Mouse (Mus musculus): ENCODE measurements around the gene Exosc10. TPM values are rescaled to one million over a fixed set of nuclear protein-coding genes. Genes with fewer than 3 reads are reported as not detected.

Exosc10 gene
- polyA plus RNA-seq, 1 experiment from 2014 or later, result 107 TPM

DNA sequence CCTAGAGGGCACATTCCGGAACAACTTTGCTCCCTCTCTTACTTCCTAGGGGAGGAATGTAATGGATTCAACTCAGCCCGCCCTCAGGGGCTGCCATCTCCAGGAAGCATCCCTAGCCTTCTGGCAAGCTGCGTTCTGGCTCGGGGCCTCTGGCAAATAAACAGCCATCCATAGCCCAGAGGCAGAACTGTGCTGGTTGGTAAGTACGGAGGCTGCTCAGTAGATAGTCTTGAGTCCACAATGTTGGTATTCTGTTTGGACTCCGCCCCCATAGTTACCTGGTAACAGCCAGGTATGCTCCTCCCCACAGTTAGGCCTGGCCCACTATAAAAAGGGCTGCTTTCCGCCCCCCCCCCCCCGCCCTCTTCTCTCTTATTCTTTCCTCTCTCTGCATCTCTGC is 31.3 kb downstream of the Exosc10 start:
- H3K27me3 ChIP-seq (replicated peaks; ENCODE audit: control insufficient read depth, insufficient read depth, low read length), result no peaks in the 10 kb centered on the region
- ATAC-seq, result no peak
- H3K27ac ChIP-seq (ENCODE audit: low read length), result no peak overlapping the region

DNA sequence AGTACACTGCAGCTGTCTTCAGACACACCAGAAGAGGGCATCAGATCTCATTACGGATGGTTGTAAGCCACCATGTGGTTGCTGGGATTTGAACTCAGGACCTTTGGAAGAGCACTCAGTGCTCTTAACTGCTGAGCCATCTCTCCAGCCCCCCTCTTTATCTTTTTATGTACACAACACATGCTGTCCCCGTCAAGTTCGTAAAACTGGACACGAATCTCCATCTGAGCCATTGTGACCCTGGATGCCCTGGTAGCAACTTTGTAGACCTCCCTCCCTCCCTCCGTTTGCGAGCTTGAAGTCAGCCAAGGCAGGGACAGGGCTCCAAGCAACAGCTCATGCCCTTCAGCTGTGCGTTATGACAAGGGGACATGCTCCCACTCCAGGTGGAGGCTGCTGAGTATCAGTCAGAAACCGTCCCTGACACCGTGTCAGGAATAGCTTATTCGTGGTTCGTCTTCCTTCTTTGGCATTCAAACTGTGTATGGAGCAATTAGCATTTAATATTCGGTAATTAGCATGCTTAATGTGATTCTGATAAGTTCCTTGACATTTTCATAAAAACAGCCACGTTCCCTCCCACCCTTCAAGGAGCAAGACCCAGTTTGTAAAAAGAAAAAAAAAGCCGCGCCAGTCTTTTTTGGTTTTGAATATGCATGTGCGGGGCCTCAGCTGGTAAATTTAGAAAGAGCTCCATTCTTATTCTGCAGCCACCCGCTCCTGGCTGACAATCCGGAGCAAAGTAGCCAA is 32.4 kb downstream of the Exosc10 start:
- peak; percentile 29 for ATAC-seq
- Histone ChIP-seq H3K27me3 (replicated peaks; ENCODE audit: control insufficient read depth, insufficient read depth, low read length) (no peaks in the 10 kb centered on the region), H3K27ac (ENCODE audit: low read length) (peak overlapping the region; percentile 88), H3K36me3 (ENCODE audit: control insufficient read depth, insufficient read depth) (peaks cover 11% of the 10 kb centered on the region), H3K9ac (replicated peaks; ENCODE audit: low read depth, low read length) (peak overlapping the region; percentile 55), H3K4me1 (replicated peaks; ENCODE audit: control insufficient read depth, insufficient read depth, low read length) (peaks cover 25% of the 10 kb centered on the region), H3K4me3 (replicated peaks; ENCODE audit: low read length) (peak overlapping the region; percentile 93), H3K9me3 (ENCODE audit: control insufficient read depth, low read length) (no peaks in the 10 kb centered on the region), H3K4me2 (ENCODE audit: low read length) (peak overlapping the region; percentile 73)
- WGBS, result 3% methylated on average over 18 of the region's 18 CpGs

More for the DNA sequence above, 31.3 kb downstream of the Exosc10 start:
- Histone ChIP-seq H3K36me3 (ENCODE audit: control insufficient read depth, insufficient read depth) (peaks cover 2% of the 10 kb centered on the region; the same call in 1 of the 2 replicates), H3K9ac (replicated peaks; ENCODE audit: low read depth, low read length) (no peak overlapping the region), H3K4me1 (replicated peaks; ENCODE audit: control insufficient read depth, insufficient read depth, low read length) (peaks cover 25% of the 10 kb centered on the region), H3K4me3 (replicated peaks; ENCODE audit: low read length) (no peak overlapping the region), H3K9me3 (ENCODE audit: control insufficient read depth, low read length) (no peaks in the 10 kb centered on the region), H3K4me2 (ENCODE audit: low read length) (no peak overlapping the region)
- 54% methylated on average over 6 of the region's 8 CpGs for WGBS

DNA sequence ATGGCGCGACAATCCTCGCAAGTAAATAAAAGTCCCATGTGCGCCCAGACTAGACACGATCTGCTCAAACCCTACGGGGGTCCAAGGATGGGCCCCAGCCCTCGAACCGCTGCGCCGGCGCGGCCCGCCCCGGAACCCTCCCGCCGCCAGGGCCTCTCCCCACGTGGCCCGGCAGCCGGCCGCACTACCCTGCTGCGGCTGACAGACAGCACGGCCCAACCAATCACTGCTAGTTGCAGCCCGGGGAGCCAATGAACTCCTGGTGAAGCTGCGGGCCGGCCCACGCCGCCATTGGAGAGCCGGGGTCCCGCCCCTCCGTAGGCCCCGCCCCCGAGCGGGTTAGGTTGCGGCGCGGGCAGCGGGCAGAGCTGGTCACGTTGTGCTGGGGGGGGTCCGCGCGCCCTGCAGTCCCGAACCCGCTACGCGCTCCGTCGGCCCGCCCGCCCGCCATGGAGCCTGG is 33.0 kb downstream of the Exosc10 start, which contains the start of gene Srm:
Srm (plus strand) TSS at position 333 of the 460 bp plus-strand sequence.
- H3K27me3 ChIP-seq (replicated peaks; ENCODE audit: control insufficient read depth, insufficient read depth, low read length), result no peaks in the 10 kb centered on the region
- H3K4me3 ChIP-seq (replicated peaks; ENCODE audit: low read length), result peak within 1 kb of the TSS; percentile 93
- H3K36me3 ChIP-seq (ENCODE audit: control insufficient read depth, insufficient read depth), result peaks cover 11% of the 10 kb centered on the region
- H3K4me2 ChIP-seq (ENCODE audit: low read length), result peak within 1 kb of the TSS; percentile 73
- peaks cover 25% of the 10 kb centered on the region for H3K4me1 ChIP-seq (replicated peaks; ENCODE audit: control insufficient read depth, insufficient read depth, low read length)
- WGBS, result under 1% methylated on average over 46 of the region's 50 CpGs
- peak; percentile 99 for ATAC-seq
- peak within 1 kb of the TSS; percentile 80 for H3K9ac ChIP-seq (replicated peaks; ENCODE audit: low read depth, low read length)
- H3K27ac ChIP-seq (ENCODE audit: low read length), result peak within 1 kb of the TSS; percentile 88
- no peaks in the 10 kb centered on the region for H3K9me3 ChIP-seq (ENCODE audit: control insufficient read depth, low read length)

DNA sequence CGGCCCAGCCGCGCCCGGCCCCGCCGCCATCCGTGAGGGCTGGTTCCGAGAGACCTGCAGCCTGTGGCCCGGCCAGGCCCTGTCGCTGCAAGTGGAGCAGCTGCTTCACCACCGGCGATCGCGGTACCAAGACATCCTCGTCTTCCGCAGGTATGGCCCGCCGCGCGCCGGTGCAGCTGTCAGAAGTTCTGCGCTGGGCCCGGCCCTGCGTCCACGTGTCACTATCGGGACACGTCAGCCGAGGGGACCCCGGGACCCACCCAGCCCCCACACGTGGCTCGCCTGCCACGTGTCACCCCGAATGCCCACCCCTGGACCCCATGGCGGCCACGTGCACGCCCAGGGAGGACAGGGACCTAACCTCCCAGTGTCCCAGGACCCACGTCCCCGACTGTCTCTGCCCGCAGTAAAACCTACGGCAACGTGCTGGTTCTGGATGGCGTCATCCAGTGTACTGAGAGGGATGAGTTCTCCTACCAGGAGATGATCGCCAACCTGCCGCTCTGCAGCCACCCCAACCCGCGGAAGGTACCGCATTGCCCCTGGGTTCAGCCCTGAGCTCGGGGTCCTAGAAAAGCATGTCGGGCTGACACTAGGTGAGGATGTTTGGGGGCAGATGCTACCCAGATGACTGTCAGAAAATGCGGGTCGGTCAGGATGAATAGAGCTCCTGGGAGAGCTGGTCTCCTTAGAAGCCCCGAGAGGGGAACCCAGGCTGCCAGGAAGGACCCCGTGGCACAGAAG is 33.6 kb downstream of the Exosc10 start:
- Histone ChIP-seq H3K4me1 (replicated peaks; ENCODE audit: control insufficient read depth, insufficient read depth, low read length) (peaks cover 25% of the 10 kb centered on the region), H3K27me3 (replicated peaks; ENCODE audit: control insufficient read depth, insufficient read depth, low read length) (no peaks in the 10 kb centered on the region), H3K9me3 (ENCODE audit: control insufficient read depth, low read length) (no peaks in the 10 kb centered on the region), H3K4me2 (ENCODE audit: low read length) (peak overlapping the region; percentile 73), H3K9ac (replicated peaks; ENCODE audit: low read depth, low read length) (peak overlapping the region; percentile 80), H3K36me3 (ENCODE audit: control insufficient read depth, insufficient read depth) (peaks cover 11% of the 10 kb centered on the region), H3K4me3 (replicated peaks; ENCODE audit: low read length) (peak overlapping the region; percentile 93), H3K27ac (ENCODE audit: low read length) (peak overlapping the region; percentile 74)
- peak; percentile 21 for ATAC-seq
- WGBS, result under 1% methylated on average over 52 of the region's 53 CpGs

DNA sequence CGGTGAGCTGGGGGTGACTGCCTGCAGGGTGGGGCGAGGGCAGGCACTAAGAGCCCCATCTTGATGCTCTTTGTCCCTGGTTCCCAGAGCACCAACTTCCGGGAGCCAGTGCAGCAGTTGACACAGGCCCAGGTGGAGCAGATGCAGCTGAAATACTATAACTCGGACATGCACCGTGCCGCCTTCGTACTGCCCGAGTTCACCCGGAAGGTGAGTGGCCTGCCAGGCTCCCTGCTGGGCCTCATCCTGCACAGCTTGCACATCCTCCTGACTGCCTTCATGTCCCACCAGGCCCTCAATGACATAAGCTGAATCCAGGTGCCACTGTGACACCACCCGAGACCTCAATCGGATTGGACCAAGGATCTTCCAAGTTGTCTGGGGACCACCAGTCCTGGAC is 35.8 kb downstream of the Exosc10 start:
- Histone ChIP-seq H3K4me2 (ENCODE audit: low read length) (no peak overlapping the region), H3K27me3 (replicated peaks; ENCODE audit: control insufficient read depth, insufficient read depth, low read length) (no peaks in the 10 kb centered on the region), H3K4me3 (replicated peaks; ENCODE audit: low read length) (no peak overlapping the region), H3K4me1 (replicated peaks; ENCODE audit: control insufficient read depth, insufficient read depth, low read length) (peaks cover 23% of the 10 kb centered on the region), H3K36me3 (ENCODE audit: control insufficient read depth, insufficient read depth) (peaks cover 11% of the 10 kb centered on the region), H3K9ac (replicated peaks; ENCODE audit: low read depth, low read length) (no peak overlapping the region), H3K27ac (ENCODE audit: low read length) (no peak overlapping the region), H3K9me3 (ENCODE audit: control insufficient read depth, low read length) (no peaks in the 10 kb centered on the region)
- no peak for ATAC-seq
- 95% methylated on average over 11 of the region's 11 CpGs for WGBS

DNA sequence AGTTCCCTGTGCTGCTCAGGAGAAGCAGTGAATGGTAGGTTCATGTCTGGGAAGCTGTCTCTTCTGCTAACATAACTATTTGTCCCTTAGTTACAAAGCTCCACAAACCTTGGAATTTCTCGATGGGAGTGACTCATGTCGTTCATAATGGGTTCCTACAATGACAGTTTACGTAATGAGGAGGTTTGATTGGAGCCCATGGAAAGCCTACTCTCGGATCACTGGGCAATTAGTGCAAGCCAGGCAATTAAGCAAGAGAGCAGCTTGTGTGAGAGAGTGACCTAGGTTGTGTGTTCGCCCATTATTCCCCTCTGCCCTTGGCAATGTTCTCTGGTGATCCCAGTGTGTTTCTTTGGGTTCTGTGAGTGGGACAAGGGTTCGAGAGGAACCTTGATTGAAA is 37.7 kb downstream of the Exosc10 start:
- 38% methylated on average over 6 of the region's 6 CpGs for WGBS
- no peak for ATAC-seq
- Histone ChIP-seq H3K4me1 (replicated peaks; ENCODE audit: control insufficient read depth, insufficient read depth, low read length) (peaks cover 12% of the 10 kb centered on the region), H3K4me3 (replicated peaks; ENCODE audit: low read length) (no peak overlapping the region), H3K4me2 (ENCODE audit: low read length) (no peak overlapping the region), H3K27me3 (replicated peaks; ENCODE audit: control insufficient read depth, insufficient read depth, low read length) (no peaks in the 10 kb centered on the region), H3K36me3 (ENCODE audit: control insufficient read depth, insufficient read depth) (peaks cover 11% of the 10 kb centered on the region), H3K9me3 (ENCODE audit: control insufficient read depth, low read length) (no peaks in the 10 kb centered on the region), H3K27ac (ENCODE audit: low read length) (no peak overlapping the region), H3K9ac (replicated peaks; ENCODE audit: low read depth, low read length) (no peak overlapping the region)

DNA sequence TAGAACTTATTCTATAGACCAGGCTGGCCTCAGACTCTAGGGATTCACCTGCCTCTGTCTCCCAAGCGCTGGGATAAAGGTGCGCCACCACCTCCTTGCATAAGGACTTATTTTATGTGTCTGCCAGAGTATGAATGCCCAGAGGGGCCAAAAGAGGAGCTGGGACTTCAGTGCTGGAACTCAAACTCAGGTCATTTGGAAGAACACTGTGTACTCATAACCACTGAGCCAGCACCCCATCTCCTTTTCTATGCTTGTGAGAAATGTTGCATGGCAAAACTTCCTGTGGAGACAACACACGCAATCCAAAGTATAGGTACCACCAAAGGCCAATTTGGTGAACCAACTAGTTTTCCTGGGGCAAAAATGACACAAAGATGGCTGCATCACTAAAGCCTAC is 38.5 kb downstream of the Exosc10 start:
- Histone ChIP-seq H3K9ac (replicated peaks; ENCODE audit: low read depth, low read length) (no peak overlapping the region), H3K27ac (ENCODE audit: low read length) (no peak overlapping the region), H3K36me3 (ENCODE audit: control insufficient read depth, insufficient read depth) (peaks cover 11% of the 10 kb centered on the region), H3K4me2 (ENCODE audit: low read length) (no peak overlapping the region), H3K9me3 (ENCODE audit: control insufficient read depth, low read length) (no peaks in the 10 kb centered on the region), H3K27me3 (replicated peaks; ENCODE audit: control insufficient read depth, insufficient read depth, low read length) (no peaks in the 10 kb centered on the region), H3K4me1 (replicated peaks; ENCODE audit: control insufficient read depth, insufficient read depth, low read length) (peaks cover 12% of the 10 kb centered on the region), H3K4me3 (replicated peaks; ENCODE audit: low read length) (no peak overlapping the region)
- 100% methylated on average over 3 of the region's 3 CpGs for WGBS
- no peak for ATAC-seq

DNA sequence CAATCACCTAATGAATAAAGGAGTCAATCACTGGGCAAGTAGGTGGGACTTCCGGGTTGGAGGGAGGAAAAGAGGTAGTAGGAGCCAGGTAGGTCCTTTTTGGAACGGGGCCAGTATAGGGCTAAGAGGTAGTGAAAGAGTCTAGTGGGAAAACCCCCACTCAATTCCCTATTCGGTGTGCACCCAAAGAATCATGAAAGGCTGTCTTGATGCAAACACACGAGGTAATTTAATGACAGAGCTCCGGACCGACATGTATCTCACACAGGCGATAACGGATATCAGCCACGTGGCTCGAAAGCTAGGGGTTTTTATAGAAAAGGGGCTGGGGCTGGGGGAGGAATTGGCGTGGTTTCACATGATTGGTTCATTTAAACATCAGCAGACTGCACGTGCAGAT is 40.6 kb downstream of the Exosc10 start:
- WGBS, result 97% methylated on average over 12 of the region's 12 CpGs
- H3K4me3 ChIP-seq (replicated peaks; ENCODE audit: low read length), result no peak overlapping the region
- H3K36me3 ChIP-seq (ENCODE audit: control insufficient read depth, insufficient read depth), result peaks cover 11% of the 10 kb centered on the region
- no peak overlapping the region for H3K27ac ChIP-seq (ENCODE audit: low read length)
- H3K9ac ChIP-seq (replicated peaks; ENCODE audit: low read depth, low read length), result no peak overlapping the region
- no peaks in the 10 kb centered on the region for H3K9me3 ChIP-seq (ENCODE audit: control insufficient read depth, low read length)
- H3K4me1 ChIP-seq (replicated peaks; ENCODE audit: control insufficient read depth, insufficient read depth, low read length), result no peaks in the 10 kb centered on the region
- H3K4me2 ChIP-seq (ENCODE audit: low read length), result no peak overlapping the region
- H3K27me3 ChIP-seq (replicated peaks; ENCODE audit: control insufficient read depth, insufficient read depth, low read length), result no peaks in the 10 kb centered on the region
- no peak for ATAC-seq

DNA sequence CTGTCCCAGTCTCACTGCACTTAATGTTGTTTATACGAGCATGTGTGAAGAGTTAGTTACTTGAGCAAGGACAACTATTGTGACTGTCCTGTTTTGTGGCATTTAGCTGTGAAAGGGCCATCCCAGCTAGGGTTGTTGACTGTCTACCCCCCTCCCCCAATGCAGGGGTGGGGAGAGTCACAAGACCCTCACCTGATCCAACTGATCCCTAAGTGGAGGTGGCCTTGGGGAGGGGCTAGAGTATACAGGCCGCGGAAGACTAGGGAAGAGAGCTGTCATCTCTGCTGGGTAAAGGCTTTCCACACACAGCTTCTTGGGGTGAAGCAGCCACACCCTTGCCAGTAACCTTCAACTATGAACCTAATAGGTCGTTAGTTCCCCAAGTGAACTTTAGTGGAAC is 42.1 kb downstream of the Exosc10 start:
- no peaks in the 10 kb centered on the region for H3K4me1 ChIP-seq (replicated peaks; ENCODE audit: control insufficient read depth, insufficient read depth, low read length)
- no peak overlapping the region for H3K9ac ChIP-seq (replicated peaks; ENCODE audit: low read depth, low read length)

More for the DNA sequence above, 42.1 kb downstream of the Exosc10 start:
- Histone ChIP-seq H3K36me3 (ENCODE audit: control insufficient read depth, insufficient read depth) (peaks cover 2% of the 10 kb centered on the region), H3K27me3 (replicated peaks; ENCODE audit: control insufficient read depth, insufficient read depth, low read length) (no peaks in the 10 kb centered on the region), H3K27ac (ENCODE audit: low read length) (no peak overlapping the region), H3K4me2 (ENCODE audit: low read length) (no peak overlapping the region), H3K9me3 (ENCODE audit: control insufficient read depth, low read length) (no peaks in the 10 kb centered on the region), H3K4me3 (replicated peaks; ENCODE audit: low read length) (no peak overlapping the region)
- WGBS, result 93% methylated on average over 4 of the region's 4 CpGs
- ATAC-seq, result no peak
